Mouse (Mus musculus): ENCODE results near the gene Aig1.

DNA sequence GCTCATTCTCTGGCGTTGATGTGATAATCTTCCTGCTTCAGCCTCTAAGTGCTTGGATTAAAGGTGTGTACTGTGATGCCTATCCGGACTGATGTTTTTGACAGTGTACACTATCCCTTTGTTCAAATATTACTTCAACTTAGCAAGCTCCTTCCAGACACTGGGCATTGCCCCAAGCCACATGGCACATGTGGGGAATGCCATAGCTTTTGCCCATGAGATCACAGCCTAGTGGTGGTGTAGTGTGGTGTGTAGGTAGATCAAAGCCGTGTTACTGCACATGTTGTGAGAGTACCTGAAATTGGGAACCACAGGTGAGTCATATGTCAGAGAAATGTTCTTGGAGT is 193.8 kb downstream of the Aig1 start:
- TF ChIP-seq CTCF (IDR thresholded peaks at IDR 0.05; ENCODE audit: borderline replicate concordance, insufficient read depth, low read depth, low read length) (no peak), POLR2A (IDR thresholded peaks at IDR 0.05; ENCODE audit: borderline replicate concordance, insufficient read depth, low read length) (no peak)
